Mouse (Mus musculus) retina, adult 2 months (tissue): ENCODE measurements around the gene Eno3.

Experiments used
- DNase-seq: peaks from one replicate; pipeline ENCODE4 v3.0.0-alpha.2; 2012; ENCODE audit warnings: low read depth, low spot score

Eno3 gene

DNA sequence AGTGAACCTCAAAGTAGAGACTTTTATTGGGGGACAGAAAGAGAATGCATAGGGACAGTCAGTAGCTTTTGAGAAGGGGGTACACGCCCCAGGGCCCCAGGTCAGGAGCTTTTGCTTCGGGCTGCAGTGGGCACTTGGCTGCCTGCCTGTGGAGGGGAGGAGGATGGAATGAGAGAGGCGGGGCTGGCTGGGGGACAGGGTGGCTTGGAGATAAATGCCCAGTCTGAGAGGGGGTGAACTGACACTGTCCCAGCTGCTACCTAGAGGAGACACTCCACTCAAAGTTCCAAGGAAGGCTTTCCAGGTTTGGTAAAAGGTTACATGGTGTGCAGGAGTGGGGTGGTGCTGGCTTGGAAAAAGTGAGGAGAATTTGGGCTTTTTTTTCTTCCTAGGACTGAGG is at the start of gene Eno3:
Gene Eno3, plus strand, starts transcription at position 239 of the 400 bp plus-strand sequence.
- no peak for DNase-seq

DNA sequence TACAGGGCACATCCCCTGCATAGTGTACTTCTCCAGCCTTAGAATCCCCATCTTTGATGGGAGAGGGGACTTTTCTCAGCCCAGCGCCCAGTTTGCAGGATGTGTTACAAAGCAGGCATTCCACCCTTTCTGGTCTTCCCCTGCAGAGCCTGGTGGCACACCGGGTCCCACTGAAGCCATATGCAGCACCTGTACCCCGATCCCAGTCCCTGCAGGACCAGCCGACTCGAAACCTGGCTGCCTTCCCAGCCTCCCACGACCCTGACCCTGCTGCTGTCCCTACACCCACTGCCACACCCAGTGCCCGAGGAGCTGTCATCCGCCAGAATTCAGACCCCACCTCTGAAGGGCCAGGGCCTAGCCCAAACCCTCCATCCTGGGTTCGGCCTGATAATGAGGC is 49.4 kb upstream of the Eno3 start:
- no peak for DNase-seq

DNA sequence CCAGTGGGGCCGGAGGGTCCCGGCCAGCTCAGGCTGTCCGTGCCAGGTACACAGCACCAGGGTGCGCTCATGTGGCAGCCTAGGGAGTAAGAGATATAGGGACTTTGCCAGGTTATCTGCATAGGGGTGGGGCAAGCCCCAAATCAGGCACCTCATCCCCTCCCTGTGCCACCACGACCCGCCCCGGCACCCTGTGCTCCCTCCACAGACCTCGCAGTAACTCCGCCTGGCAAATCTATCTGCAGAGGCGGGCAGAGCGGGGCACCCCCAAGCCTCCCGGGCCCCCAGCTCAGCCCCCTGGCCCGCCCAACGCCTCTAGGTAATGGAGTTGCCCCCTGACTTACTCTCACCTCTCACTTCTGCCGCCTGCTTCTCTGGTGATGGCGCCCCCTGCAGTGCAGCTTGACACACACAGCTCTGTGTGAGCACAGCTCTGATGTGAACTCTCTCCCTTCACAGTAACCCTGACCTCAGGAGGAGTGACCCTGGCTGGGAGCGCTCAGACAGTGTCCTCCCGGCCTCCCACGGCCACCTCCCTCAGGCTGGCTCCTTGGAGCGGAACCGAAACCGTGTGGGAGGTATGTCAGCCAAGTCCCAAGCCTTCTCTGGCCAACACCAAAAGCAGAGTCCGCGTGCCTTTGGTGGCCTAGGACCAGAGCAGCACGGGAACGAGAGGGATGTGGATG is 48.5 kb upstream of the Eno3 start:
- no peak for DNase-seq

DNA sequence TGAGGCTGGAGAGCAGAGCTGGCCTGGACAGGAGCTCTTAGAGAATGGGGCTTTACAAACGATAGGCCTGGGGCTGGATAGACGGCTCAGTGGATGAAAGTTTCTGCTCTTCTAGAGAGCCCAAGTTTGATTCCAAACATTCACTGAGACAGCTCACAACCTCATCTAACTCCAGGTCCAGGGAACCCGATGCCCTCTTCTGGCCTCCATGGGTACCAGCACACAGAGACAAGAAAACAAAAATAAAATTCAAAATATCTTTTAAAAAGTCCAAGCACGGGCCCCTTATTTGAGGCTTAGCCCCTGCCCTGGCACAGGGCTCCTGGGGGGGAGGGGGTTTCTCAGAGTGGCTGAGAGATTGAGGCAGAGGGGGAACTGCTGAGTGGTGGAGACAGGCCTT is 46.2 kb upstream of the Eno3 start:
- DNase-seq = no peak

DNA sequence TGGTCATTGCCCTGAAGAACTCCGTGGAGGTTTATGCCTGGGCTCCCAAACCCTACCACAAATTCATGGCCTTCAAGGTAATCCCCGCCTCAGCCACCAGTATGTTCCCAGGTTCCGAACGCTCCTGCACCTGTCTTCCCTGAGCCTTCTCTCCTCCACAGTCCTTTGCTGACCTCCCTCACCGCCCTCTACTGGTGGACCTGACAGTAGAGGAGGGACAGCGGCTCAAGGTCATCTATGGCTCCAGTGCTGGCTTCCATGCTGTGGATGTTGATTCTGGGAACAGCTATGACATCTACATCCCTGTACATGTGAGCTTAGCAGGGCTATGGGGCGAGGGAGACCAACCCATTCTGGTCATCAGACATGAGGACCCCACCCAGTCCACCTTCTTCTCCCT is 44.5 kb upstream of the Eno3 start:
- DNase-seq = no peak

DNA sequence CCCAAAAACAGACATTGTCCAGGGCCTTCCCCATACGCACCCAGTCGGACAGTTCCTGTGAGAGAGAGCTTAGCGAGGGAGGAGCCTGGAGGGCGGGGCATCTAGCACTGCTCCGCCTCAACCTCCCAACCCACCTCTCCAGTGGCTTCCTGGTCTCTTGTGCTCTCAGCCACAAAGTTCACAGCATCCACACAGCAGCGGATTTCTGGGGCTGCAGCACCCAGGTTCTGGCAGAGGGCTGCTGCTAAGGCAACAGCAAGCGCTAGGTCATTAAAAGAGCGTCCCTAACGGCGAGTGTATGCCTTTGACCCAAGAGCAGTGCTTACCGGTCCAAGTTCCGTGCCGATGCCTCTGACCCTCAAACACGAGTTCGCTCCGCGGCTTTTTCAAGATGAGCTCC is 41.9 kb upstream of the Eno3 start:
- no peak for DNase-seq

DNA sequence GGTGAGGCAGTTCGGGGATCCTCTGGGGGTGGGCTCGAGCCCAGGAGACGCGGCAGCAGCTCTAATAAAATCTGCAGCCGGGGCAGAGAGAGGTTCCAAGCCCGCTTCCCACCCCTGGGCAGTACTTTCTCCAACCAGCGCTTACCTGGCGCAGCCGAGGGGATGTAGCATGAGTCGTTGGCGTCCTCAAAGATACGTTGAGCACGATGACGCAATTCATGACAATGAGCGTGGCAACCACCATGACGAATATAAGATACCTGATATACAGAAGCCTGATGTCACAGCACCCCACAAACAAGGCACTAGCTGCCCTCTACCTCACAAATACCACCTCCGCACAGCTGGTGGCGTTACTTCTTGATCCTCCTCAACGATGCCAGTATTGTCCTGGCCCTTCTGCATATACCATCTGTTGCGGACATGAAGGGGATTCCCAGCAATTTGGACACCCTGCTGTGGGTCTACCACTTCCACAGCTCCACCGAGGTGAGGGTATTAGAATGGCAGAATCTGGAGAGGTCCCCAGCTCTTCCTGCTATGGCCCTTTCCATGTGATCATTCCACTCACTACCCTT is 41.4 kb upstream of the Eno3 start, which contains the start of gene 4930544D05Rik:
Gene 4930544D05Rik, plus strand, starts transcription at position 333 of the 578 bp plus-strand sequence.
- no peak for DNase-seq

DNA sequence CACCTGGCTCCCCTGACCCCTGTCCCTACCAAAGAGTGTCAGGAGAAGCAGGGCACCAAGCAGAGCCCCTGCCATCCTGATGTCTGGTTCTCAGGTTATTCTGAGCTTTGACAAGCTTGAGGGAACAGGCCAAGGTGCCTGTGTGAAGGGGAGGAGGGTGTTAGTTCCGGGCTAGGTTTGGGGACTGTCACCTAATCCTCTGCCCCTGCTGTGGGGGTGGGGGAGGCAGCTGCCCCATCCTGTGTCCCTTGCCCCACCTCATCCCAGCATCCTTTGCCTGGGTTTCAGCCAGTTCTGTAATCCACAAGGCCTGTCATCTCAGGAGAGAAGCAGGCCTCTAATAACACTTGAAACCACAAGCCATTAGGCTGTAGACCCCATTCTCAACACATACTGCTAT is 37.9 kb upstream of the Eno3 start, which contains the start of gene Chrne:
Gene Chrne, minus strand, starts transcription at position 116 of the 400 bp plus-strand sequence.
- no peak for DNase-seq

DNA sequence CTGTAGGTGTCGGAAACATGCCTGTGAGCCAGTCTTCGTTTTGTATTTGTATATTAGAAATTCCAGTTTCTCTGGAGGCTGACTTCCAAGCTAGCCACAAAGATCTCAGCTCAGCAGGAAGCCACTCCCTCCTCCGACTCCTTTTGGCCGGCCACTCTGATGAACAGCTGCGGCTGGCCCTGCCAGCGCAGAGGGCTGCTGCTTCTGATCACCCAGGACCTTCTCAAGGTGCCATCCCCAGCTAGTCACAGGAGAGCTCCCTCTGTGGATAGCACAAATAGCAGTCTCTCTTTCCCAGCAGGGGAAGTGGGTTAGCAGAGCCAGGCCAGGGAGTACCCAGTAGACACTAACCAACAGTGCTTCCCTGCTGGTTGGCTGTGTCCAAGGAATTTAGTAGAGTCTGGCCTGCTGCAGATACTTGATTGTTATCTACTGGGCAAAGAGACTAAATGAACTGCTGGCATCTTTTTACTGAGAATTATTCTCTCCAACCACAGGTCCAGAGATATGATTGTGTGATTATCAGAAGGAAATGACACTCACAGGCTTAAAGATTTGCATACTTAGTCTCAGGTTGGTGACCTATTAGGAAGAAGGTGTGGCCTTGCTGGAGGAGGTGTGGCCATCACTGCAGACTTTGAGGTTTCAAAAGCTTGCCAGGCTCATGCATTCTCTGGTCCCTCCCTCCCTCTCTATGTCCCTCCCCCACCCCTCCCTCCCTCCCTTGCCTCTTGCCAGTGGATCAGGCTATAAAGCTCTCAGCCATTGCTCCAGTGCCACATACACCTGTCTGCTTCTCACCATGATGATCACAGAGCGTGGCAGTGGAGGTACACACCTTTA is 34.8 kb upstream of the Eno3 start:
- peak; percentile 46 for DNase-seq

DNA sequence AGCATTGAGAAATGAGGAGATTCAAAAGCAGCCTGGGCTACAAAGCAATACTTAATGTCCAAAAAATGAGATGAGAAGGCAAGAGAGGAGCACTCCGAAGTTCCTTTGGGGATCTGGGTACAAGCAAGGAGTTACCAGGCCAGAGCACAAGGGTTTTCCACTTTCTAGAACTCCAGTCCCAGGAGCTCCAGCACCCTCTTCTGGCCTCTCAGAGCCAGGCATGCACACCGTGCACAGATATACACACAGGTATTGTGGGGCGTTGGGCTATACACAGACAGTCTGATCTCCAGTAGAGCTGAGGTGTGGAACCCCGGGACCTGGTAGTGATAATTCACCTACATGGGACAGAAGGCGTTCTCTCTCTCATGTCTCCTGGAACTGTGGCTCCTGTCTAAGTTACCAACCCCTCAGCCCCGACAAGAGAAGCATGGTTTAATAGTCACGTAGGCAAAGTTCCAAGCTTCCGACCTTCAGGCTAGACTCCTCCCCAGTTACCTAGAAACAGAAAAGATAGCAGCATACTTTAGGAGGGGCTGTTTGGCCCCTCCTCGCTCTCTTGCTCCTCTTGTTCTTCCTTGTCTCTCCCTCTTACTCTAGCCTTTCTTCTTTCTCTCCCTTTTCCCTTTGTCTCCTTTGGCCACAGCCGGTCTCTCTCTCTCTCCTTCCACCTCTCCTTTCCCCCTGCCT is 33.8 kb upstream of the Eno3 start:
- DNase-seq = no peak

DNA sequence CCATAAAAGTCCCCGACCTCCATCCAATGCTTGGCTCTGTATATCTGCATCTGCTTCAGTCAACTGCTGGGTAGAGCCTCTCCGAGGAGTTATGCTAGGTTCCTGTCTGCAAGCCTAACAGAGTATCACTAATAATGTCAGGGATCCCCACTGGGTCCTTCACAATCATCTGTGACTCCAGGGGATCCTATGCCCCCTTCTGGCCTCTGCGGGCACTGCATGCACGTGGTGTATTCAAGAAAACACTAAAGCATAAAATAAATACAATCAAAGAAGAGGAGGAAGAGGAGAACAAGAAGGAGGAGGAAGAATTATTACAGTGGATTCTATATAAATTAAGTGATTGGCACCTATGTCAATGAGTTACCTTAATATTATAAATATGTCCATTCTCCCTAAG is 31.5 kb upstream of the Eno3 start:
- no peak for DNase-seq

DNA sequence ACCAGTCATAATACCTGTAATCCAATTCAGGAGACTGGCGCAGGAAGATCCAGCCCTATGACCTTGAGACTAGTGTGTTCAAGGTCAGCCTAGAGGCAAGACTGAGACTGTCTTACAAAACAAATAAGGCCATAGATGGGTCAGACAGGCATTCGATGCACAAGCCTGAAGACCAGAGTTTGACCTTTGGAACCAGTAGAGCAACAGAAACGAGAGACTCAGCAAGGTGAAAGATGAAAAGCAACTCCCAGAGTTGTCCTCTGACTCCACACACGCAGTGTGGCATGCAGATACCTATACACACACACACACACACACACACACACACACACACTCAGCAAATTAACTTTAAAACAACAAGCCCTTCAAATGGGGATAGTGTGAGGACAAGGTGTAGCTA is 30.1 kb upstream of the Eno3 start:
- DNase-seq = no peak

DNA sequence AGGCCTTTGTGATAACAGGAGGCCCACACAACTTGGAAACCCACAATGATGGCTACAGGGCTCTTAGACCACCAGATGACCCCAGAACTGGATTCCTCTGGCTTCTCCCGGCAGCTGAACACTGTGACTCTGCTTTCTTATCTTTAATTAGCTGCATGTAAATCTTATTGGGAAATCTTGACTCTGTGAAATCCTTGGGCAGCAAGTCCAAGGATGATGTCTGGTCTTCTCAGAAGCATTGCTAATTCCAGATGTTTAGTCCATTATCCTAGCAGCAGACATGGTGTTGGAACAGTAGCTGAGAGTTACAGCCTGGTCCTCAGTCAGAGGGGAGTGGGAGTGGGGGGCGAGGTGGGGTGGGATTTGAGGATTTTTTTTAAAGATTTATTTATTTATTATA is 28.6 kb upstream of the Eno3 start:
- no peak for DNase-seq

DNA sequence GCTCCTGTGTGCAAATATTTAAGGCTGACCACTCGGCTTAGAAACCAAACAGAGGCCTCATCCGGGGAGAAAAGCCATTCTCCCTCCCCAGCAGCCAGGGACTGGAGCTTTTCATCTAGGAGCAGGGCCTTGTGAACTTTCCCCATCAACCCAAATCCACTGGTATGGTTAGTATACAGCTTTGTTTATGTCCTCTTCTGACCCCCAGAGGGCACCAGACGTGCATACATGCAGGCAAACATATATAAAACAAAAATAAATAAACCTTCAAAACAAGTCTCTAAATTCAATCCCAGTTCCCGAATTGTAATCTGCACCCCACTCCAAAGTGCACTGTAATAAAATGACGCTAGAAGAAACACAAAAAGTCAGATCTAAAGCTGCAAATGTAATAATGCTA is 27.4 kb upstream of the Eno3 start:
- DNase-seq = no peak

DNA sequence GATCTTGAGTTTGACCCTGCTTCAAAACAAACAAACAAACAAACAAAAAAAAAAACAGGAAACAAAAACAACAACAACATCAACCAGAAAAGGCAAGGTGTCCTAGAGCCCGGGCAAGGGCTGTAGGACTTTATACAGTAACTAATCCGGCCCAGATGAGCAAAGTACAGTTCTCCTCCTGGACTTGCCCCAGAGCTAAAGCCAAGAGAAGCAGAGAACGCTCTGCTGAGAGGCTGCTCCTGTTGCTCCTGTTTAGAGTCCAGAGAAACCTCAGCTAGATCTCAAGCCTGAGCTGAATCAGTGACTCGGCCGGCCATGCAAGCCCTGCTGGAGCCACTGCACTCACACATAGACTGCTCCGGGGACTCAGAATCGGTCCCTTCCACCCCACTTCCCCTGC is 26.9 kb upstream of the Eno3 start:
- DNase-seq = no peak

DNA sequence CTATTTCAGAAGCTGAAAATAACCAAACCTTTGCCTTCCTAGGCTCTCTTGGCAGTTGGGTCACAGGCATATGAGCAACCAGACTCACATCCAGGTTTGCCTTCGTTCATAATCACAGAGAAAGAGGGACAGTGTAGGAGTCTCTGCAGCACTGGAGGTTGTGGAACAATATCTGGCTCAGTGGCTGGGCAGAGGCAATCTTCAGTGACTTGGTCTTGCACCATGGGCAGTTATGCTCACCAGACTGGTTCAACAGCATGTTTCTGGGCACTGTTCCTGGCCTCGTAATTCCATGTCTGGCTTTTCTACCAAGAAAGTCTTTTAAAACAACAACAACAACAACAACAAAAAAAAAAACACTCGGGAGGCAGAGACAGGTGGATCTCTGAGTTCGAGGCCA is 21.4 kb upstream of the Eno3 start:
- no peak for DNase-seq

DNA sequence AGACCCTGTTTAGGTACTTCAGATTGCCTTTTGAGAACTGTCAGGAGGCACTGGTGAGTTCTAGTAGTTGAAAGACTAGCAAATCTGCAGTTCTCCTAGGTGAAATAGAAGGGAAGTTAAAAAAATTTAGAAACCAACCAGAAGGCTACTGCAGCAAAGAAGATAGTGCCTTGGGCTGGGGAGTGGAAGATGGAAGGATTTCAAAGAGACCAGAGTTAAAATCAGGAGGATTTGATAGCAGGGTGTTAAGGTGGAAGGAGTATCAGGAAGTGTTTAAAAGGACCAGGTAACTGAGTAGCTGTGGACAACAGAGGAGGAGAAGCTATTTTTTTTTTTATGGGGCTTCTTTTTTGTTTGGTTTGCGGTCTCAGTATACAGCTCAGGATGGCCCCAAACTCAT is 19.2 kb upstream of the Eno3 start:
- DNase-seq = no peak

DNA sequence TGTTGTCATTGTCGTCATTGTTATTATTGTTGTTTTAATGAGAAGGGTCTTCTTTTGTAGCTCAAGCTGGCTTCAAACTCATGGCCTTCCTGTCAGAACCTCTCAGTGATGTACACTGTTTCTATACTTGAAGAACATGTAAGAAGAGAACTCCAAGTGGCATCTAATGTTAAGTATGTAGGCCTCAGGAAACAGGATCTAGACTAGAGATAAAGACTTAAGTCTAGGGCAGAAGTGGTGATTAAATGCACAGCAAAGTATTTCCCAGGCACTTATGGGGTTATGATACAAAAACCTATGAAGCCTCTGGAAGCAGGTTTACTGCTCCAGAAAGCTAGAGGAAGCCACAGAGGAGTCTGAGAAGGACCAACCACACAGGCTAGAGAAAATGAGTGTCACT is 18.7 kb upstream of the Eno3 start:
- no peak for DNase-seq

DNA sequence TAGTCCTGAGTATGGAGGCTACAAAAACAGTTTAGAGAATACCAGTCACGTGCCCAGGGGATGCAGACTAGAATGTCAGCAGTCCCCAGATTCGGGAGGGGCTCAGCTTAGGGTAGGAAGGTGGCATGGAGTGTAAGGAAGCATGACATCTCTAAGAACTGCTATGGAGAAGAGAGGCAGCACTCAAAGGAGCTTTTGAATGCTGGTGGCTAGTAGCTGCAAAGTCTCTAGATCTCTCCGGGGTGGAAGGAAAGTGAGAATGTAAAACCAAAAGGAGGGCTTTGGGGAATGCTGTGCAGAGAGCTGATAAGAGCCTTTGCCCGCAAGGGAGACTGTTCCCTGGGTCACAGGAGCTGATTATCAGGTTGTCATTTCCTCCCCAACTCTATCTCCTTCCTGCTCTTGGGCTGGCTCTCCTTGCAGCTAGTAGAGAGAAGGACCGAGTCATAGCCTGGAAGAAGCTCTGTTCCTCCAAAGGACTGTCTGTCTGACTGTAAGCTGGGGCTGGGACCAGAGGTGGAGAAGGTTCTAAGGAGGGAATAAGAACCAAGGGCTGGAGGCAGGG is 18.2 kb upstream of the Eno3 start, which contains the start of gene Gp1ba:
Gene Gp1ba, plus strand, starts transcription at position 409 of the 565 bp plus-strand sequence.
- DNase-seq = no peak

DNA sequence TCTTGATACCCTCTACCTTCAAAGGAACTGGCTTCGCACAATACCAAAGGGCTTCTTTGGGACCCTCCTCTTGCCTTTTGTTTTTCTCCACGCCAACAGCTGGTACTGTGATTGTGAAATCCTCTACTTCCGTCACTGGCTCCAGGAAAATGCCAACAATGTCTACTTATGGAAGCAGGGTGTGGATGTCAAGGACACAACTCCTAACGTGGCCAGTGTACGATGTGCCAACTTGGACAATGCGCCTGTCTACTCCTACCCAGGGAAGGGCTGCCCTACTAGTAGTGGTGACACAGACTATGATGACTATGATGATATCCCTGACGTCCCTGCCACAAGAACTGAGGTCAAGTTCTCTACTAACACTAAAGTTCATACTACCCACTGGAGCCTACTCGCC is 17.0 kb upstream of the Eno3 start:
- no peak for DNase-seq

DNA sequence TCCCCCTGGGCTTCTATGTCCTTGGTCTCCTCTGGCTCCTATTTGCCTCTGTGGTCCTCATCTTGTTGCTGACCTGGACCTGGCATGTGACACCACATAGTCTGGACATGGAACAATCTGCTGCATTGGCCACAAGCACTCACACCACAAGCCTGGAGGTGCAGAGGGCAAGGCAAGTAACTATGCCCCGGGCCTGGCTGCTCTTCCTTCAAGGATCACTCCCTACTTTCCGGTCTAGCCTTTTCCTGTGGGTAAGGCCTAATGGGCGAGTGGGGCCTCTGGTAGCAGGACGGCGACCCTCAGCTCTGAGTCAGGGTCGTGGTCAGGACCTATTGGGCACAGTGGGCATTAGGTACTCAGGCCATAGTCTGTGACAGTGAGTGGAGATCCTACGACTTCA is 15.8 kb upstream of the Eno3 start:
- no peak for DNase-seq

DNA sequence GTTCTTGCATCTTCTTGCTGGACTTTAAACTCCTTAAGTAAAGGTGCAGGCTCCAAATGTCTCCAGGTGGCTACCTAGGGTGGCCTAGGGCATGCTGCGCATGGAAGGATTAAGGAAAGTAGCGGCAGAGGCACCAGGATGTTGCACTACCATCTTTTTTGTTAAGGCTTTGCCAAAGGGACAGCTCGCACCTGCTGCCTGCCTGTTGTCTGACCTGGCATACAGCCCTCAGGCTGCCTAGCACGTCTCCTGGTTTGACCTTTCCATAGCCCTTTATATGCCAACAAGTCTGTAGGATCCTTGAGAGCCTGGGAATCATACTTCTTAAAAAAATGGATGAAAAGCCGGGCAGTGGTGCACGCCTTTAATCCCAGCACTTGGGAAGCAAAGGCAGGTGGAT is 14.0 kb upstream of the Eno3 start:
- no peak for DNase-seq
